Mouse (Mus musculus): ENCODE results near the gene Med4.

- peak; percentile 98 for TF ChIP-seq CTCF (IDR thresholded peaks at IDR 0.05; ENCODE audit: extremely low read depth, insufficient read depth, low read length)
- TF ChIP-seq POLR2A (IDR thresholded peaks at IDR 0.05; ENCODE audit: extremely low read depth, insufficient read depth, low read length), result no peak
Observed at GRCm38 (mm10) chr14:73524766-73525448, 15.1 kb downstream of the Med4 start, which contains the start of gene Sucla2.

Data from cortical plate, adult 2 months (tissue).